9 mouse cellular contexts compared by ENCODE assay signal in genomic region chr1:167802510-167803271, GRCm38 (mm10).
DNase-seq lines count a peak whose midpoint lies in the region; ATAC-seq and TF ChIP-seq lines count a peak whose summit lies in the region.
"Had no signal": no experiment of that assay in that cellular context is flagged by ENCODE, and none has a peak within 500 bp of the region (broad histone marks: within the 10 kb centered on the region; RNA-seq: fewer than 3 reads in every experiment).

No protein-coding gene starts in this region.

- DNase-seq in heart, embryonic 10.5 days (ENCODE audit: low spot score), result peak; percentile 75
- no peak for DNase-seq in heart, adult 9 months (ENCODE audit: low spot score in 2 of 2)
- peak; percentile 42 to 53 for DNase-seq in adrenal gland, postnatal 36 days
- DNase-seq in kidney, postnatal 10 days, result peak; percentile 35
- no peak for DNase-seq in liver, postnatal 0 days
- peak; percentile 52 for DNase-seq in stomach, postnatal 0 days (ENCODE audit: low spot score)
- DNase-seq in MN1 (ENCODE audit: low spot score), result no peak

- H3K4me1 ChIP-seq in heart, embryonic 10.5 days, result peaks cover 10% of the 10 kb centered on the region
- peaks cover 15% of the 10 kb centered on the region for H3K4me1 ChIP-seq in forebrain, embryonic 16.5 days (replicated peaks; ENCODE audit: control insufficient read depth, insufficient read depth, low read length)
- no peaks in the 10 kb centered on the region for H3K4me1 ChIP-seq in liver, postnatal 0 days (ENCODE audit: insufficient read depth)
- H3K4me1 ChIP-seq in stomach, postnatal 0 days (replicated peaks; ENCODE audit: control insufficient read depth, insufficient read depth), result no peaks in the 10 kb centered on the region

- H3K4me3 ChIP-seq in heart, embryonic 10.5 days, result peak overlapping the region; percentile 68
- H3K4me3 ChIP-seq in forebrain, embryonic 16.5 days (replicated peaks; ENCODE audit: low read length), result peak overlapping the region; percentile 57
- peak overlapping the region; percentile 46 for H3K4me3 ChIP-seq in liver, postnatal 0 days (ENCODE audit: low read depth, low read length)
- peak overlapping the region; percentile 46 for H3K4me3 ChIP-seq in stomach, postnatal 0 days (ENCODE audit: low read depth, low read length)

- peak; percentile 88 for ATAC-seq in forebrain, embryonic 16.5 days
- ATAC-seq in liver, postnatal 0 days, result no peak
- peak; percentile 49; the same call in 1 of the 2 replicates for ATAC-seq in stomach, postnatal 0 days (ENCODE audit: low FRiP score, low TSS enrichment)
- ATAC-seq: Patski had no signal

- TF ChIP-seq EP300 in liver, postnatal 0 days (IDR thresholded peaks at IDR 0.05; ENCODE audit: low read depth), result no peak
- TF ChIP-seq EP300 in stomach, postnatal 0 days (optimal IDR thresholded peaks at IDR 0.05), result no peak

- 1% methylated on average over 59 of the region's 59 CpGs for WGBS in heart, embryonic 10.5 days
- under 1% methylated on average over 59 of the region's 59 CpGs for WGBS in forebrain, embryonic 16.5 days
- WGBS in liver, postnatal 0 days (ENCODE audit: insufficient replicate concordance), result 1% methylated on average over 59 of the region's 59 CpGs
- 2% methylated on average over 54 of the region's 59 CpGs for WGBS in stomach, postnatal 0 days

- TF ChIP-seq CTCF in liver, postnatal 0 days (IDR thresholded peaks at IDR 0.05; ENCODE audit: low read depth), result no peak
- no peak for TF ChIP-seq CTCF in stomach, postnatal 0 days (IDR thresholded peaks at IDR 0.05; ENCODE audit: low read depth)

- H3K36me3 ChIP-seq in heart, embryonic 10.5 days, result no peaks in the 10 kb centered on the region
- no peaks in the 10 kb centered on the region for H3K36me3 ChIP-seq in forebrain, embryonic 16.5 days (ENCODE audit: control insufficient read depth, insufficient read depth)
- H3K36me3 ChIP-seq in liver, postnatal 0 days (replicated peaks; ENCODE audit: insufficient read depth, low read length), result no peaks in the 10 kb centered on the region
- H3K36me3 ChIP-seq in stomach, postnatal 0 days (ENCODE audit: control insufficient read depth, insufficient read depth, low read length), result no peaks in the 10 kb centered on the region

- H3K27ac ChIP-seq in heart, embryonic 10.5 days, result peak overlapping the region; percentile 70
- H3K27ac ChIP-seq in forebrain, embryonic 16.5 days (ENCODE audit: low read length), result peak overlapping the region; percentile 90
- H3K27ac ChIP-seq in liver, postnatal 0 days (ENCODE audit: low read depth), result no peak overlapping the region
- no peak overlapping the region for H3K27ac ChIP-seq in stomach, postnatal 0 days (replicated peaks)

- no peaks in the 10 kb centered on the region for H3K9me3 ChIP-seq in heart, embryonic 10.5 days
- H3K9me3 ChIP-seq in forebrain, embryonic 16.5 days (ENCODE audit: control insufficient read depth, low read length), result no peaks in the 10 kb centered on the region
- H3K9me3 ChIP-seq in liver, postnatal 0 days (ENCODE audit: low read length), result no peaks in the 10 kb centered on the region
- H3K9me3 ChIP-seq in stomach, postnatal 0 days (ENCODE audit: control insufficient read depth, low read length), result no peaks in the 10 kb centered on the region

- peaks cover 59% of the 10 kb centered on the region for H3K27me3 ChIP-seq in heart, embryonic 10.5 days (ENCODE audit: insufficient read depth, poor library complexity, severe bottlenecking)
- H3K27me3 ChIP-seq in forebrain, embryonic 16.5 days (replicated peaks; ENCODE audit: control insufficient read depth, insufficient read depth, low read length), result no peaks in the 10 kb centered on the region
- peaks cover 32% of the 10 kb centered on the region for H3K27me3 ChIP-seq in liver, postnatal 0 days (ENCODE audit: insufficient read depth, low read length)
- H3K27me3 ChIP-seq in stomach, postnatal 0 days (ENCODE audit: control insufficient read depth, insufficient read depth, low read length), result no peaks in the 10 kb centered on the region

- peak overlapping the region; percentile 69 for H3K4me2 ChIP-seq in forebrain, embryonic 16.5 days (ENCODE audit: low read length)
- H3K4me2 ChIP-seq in liver, postnatal 0 days (ENCODE audit: low read depth, low read length), result peak overlapping the region; percentile 77
- H3K4me2 ChIP-seq in stomach, postnatal 0 days (replicated peaks; ENCODE audit: low read depth), result peak overlapping the region; percentile 90

- H3K9ac ChIP-seq in forebrain, embryonic 16.5 days (replicated peaks; ENCODE audit: low read depth, low read length), result peak overlapping the region; percentile 64
- no peak overlapping the region for H3K9ac ChIP-seq in liver, postnatal 0 days (replicated peaks)
- H3K9ac ChIP-seq in stomach, postnatal 0 days (ENCODE audit: low read length), result no peak overlapping the region

Comparison
In these comparisons a context has a peak if more than half of its experiments do, and no peak if none do; other contexts are left out.
1. DNase-seq: peak in heart, embryonic 10.5 days (single experiment), adrenal gland, postnatal 36 days (2 of 2), kidney, postnatal 10 days (single experiment) and stomach, postnatal 0 days (single experiment); none in heart, adult 9 months (0 of 2), liver, postnatal 0 days (single experiment) and MN1 (single experiment).
2. H3K27ac ChIP-seq: peak in heart, embryonic 10.5 days (single experiment) and forebrain, embryonic 16.5 days (single experiment); none in liver, postnatal 0 days (single experiment) and stomach, postnatal 0 days (single experiment).
3. Peak in every context shown above with its lines, with median percentiles within 50 percentile points of each other: H3K4me3 ChIP-seq and H3K4me2 ChIP-seq.